Mouse (Mus musculus) duodenum, adult 2 months (tissue): ENCODE results near the gene Cnksr3. TPM values are rescaled to one million over a fixed set of nuclear protein-coding genes. Genes with fewer than 3 reads are reported as not detected.

Experiments used
- polyA plus RNA-seq: library from polyadenylated mRNA; depleted of rRNA; stranded (reverse); fragments of >200 nt; gene quantifications from 2 replicates; pipeline ENCODE4 v1.2.3, GENCODE M21; 2012; ENCODE audit warnings: low replicate concordance; rRNA removed

The Cnksr3 gene
- 6.1 and 8.5 TPM in 2 replicates for polyA plus RNA-seq

DNA sequence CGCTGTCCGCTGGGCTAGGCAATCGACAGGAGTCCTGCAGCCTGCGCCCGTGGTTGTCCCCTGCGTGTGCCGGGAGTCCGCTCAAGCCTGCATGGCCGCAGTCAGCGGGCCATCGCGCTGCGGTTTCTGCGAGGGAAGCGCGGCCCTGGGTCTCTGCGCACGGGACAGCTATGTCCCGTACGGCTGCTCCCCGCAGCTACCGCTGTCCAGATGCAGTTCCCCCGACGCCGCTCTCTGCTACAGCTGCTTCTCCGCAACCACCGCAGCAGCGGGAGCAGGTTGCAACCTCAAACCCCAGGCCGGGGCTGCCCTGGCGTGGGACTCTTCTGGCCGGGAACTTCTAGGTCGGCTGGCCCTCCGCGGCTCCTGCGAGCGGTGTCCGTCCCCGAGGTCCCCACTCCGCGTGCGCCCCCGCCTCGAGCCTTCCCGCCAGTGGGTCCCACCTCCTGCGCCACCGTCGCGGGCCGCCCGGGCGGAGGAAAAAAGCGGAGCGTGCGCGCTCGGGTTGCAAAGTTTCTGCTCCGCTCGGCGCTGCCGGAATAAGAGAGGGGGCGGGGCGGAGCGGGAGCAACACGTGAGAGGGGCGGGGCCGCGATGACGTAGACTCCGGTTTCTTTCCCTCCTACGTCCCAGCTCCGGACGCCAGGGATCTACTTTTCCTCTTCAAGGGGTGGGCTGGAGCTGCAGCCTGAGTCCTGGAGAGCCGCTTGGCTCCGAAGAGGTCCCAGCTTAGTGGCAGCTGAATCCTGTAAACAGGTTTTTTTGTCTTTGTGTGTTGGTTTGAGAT, at the start of gene Cnksr3:
Gene Cnksr3 (minus strand): TSS at position 542 of the 787 bp plus-strand sequence.

Other genes with a start within 250 kb of the Cnksr3 start
- gene Ipcef1, start 159.8 kb downstream of the Cnksr3 start, polyA plus RNA-seq, result 0.11 and 0.12 TPM in 2 replicates